ENCODE assay signal across 8 mouse cellular contexts in the genomic region with DNA sequence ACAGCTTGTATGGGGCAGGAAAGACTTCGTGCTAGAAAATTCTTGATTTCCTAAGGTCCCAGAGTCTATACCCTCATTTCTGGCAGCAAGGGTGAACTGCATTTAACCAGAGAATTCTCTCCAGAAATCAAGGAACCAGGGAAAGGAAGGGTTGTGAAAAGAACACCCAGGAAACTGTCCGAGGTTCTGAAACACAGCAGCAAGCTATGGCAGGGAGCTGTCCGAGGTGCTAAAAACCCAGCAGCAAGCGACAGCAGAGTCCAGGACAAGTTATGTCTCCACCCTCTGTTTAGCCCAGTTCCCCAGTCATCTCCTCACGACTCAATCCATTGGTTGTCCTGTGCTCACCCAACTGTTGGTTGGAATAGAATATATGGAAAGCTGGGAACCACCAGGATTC.
DNase-seq lines count a peak whose midpoint lies in the region; ATAC-seq and TF ChIP-seq lines count a peak whose summit lies in the region.

No protein-coding gene starts in this region.

- H3K9ac ChIP-seq in forebrain, embryonic 11.5 days (ENCODE audit: low read length), result no peak overlapping the region
- no peak overlapping the region for H3K9ac ChIP-seq in forebrain, embryonic 13.5 days
- no peak overlapping the region for H3K9ac ChIP-seq in limb, embryonic 14.5 days (ENCODE audit: low read depth, low read length, severe bottlenecking)

- TF ChIP-seq POLR2A in limb, embryonic 14.5 days (IDR thresholded peaks at IDR 0.05; ENCODE audit: borderline replicate concordance, extremely low read depth, insufficient read depth, insufficient read length), result no peak

- H3K9me3 ChIP-seq in forebrain, embryonic 11.5 days (ENCODE audit: control insufficient read depth, low read length), result no peaks in the 10 kb centered on the region
- H3K9me3 ChIP-seq in forebrain, embryonic 13.5 days (replicated peaks), result no peaks in the 10 kb centered on the region
- H3K9me3 ChIP-seq in limb, embryonic 14.5 days (ENCODE audit: control insufficient read depth, low read length), result no peaks in the 10 kb centered on the region

- 0 out of 2 replicates have a peak, but pooled peaks cover 3% of the 10 kb centered on the region for H3K4me1 ChIP-seq in forebrain, embryonic 11.5 days (replicated peaks; ENCODE audit: control insufficient read depth, insufficient read depth, low read length)
- H3K4me1 ChIP-seq in forebrain, embryonic 13.5 days, result peaks cover 32% of the 10 kb centered on the region
- no peaks in the 10 kb centered on the region for H3K4me1 ChIP-seq in limb, embryonic 14.5 days (ENCODE audit: control insufficient read depth, insufficient read depth, low read length)

- DNase-seq in forebrain, embryonic 11.5 days (ENCODE audit: low spot score), result peak; percentile 87
- peak; percentile 32 to 73 for DNase-seq in spleen, postnatal 4 days (ENCODE audit: low spot score in 2 of 2)
- no peak for DNase-seq in spleen, adult 12 weeks (ENCODE audit: low spot score)
- peak; percentile 82 for DNase-seq in gastrocnemius, postnatal 10 days
- peak; percentile 88 for DNase-seq in limb, embryonic 14.5 days (ENCODE audit: low spot score)
- peak; percentile 88 for DNase-seq in retina, embryonic 14.5 days (ENCODE audit: low spot score)
- no peak for DNase-seq in right cerebral cortex, adult 18-20 months

- no peak overlapping the region for H3K4me2 ChIP-seq in forebrain, embryonic 11.5 days (ENCODE audit: low read depth, low read length, severe bottlenecking)
- H3K4me2 ChIP-seq in forebrain, embryonic 13.5 days, result no peak overlapping the region
- H3K4me2 ChIP-seq in limb, embryonic 14.5 days (replicated peaks; ENCODE audit: low read depth, low read length, severe bottlenecking), result no peak overlapping the region

- H3K4me3 ChIP-seq in forebrain, embryonic 11.5 days (ENCODE audit: low read depth, low read length), result no peak overlapping the region
- H3K4me3 ChIP-seq in forebrain, embryonic 13.5 days, result no peak overlapping the region
- no peak overlapping the region for H3K4me3 ChIP-seq in limb, embryonic 14.5 days (replicated peaks; ENCODE audit: low read length)

- H3K27ac ChIP-seq in forebrain, embryonic 11.5 days (ENCODE audit: low read depth, low read length), result no peak overlapping the region
- no peak overlapping the region for H3K27ac ChIP-seq in forebrain, embryonic 13.5 days
- no peak overlapping the region for H3K27ac ChIP-seq in limb, embryonic 14.5 days (replicated peaks; ENCODE audit: low read depth, low read length)

- no peak for ATAC-seq in forebrain, embryonic 11.5 days (replicated peaks; ENCODE audit: low FRiP score)
- no peak for ATAC-seq in forebrain, embryonic 13.5 days
- no peak for ATAC-seq in limb, embryonic 14.5 days (ENCODE audit: low FRiP score, low read depth)

- 10% methylated on average over 5 of the region's 5 CpGs for WGBS in forebrain, embryonic 11.5 days
- 11% methylated on average over 5 of the region's 5 CpGs for WGBS in forebrain, embryonic 13.5 days
- 6% methylated on average over 5 of the region's 5 CpGs for WGBS in limb, embryonic 14.5 days

- no peaks in the 10 kb centered on the region for H3K27me3 ChIP-seq in forebrain, embryonic 11.5 days (ENCODE audit: control insufficient read depth, insufficient read depth, low read length)
- H3K27me3 ChIP-seq in forebrain, embryonic 13.5 days, result no peaks in the 10 kb centered on the region
- no peaks in the 10 kb centered on the region for H3K27me3 ChIP-seq in limb, embryonic 14.5 days (ENCODE audit: control insufficient read depth, insufficient read depth, low read length)

- H3K36me3 ChIP-seq in forebrain, embryonic 11.5 days (ENCODE audit: control insufficient read depth, insufficient read depth, low read length), result no peaks in the 10 kb centered on the region
- no peaks in the 10 kb centered on the region for H3K36me3 ChIP-seq in forebrain, embryonic 13.5 days (ENCODE audit: poor library complexity, severe bottlenecking)
- no peaks in the 10 kb centered on the region for H3K36me3 ChIP-seq in limb, embryonic 14.5 days (ENCODE audit: control insufficient read depth, insufficient read depth, low read length)

Comparison
In these comparisons a context has a peak if more than half of its experiments do, and no peak if none do; other contexts are left out.
1. DNase-seq: peak in forebrain, embryonic 11.5 days (single experiment), spleen, postnatal 4 days (2 of 2), gastrocnemius, postnatal 10 days (single experiment), limb, embryonic 14.5 days (single experiment) and retina, embryonic 14.5 days (single experiment); none in spleen, adult 12 weeks (single experiment) and right cerebral cortex, adult 18-20 months (single experiment).